Mouse (Mus musculus) brain, embryonic 18.5 days (tissue): ENCODE results near the gene E430018J23Rik.
A peak's percentile ranks its signal among the peaks of the same experiment; 100 is the strongest.
"Not testable (repeated sequence)": the region's sequence is repeated elsewhere in the genome, so short reads cannot be mapped to it uniquely, and the experiment has no call there.

ENCODE experiments used
- DNase-seq: peaks from one replicate; pipeline ENCODE4 v3.0.0-alpha.2; 2012; ENCODE audit warnings: low read depth, low spot score

E430018J23Rik gene

DNA sequence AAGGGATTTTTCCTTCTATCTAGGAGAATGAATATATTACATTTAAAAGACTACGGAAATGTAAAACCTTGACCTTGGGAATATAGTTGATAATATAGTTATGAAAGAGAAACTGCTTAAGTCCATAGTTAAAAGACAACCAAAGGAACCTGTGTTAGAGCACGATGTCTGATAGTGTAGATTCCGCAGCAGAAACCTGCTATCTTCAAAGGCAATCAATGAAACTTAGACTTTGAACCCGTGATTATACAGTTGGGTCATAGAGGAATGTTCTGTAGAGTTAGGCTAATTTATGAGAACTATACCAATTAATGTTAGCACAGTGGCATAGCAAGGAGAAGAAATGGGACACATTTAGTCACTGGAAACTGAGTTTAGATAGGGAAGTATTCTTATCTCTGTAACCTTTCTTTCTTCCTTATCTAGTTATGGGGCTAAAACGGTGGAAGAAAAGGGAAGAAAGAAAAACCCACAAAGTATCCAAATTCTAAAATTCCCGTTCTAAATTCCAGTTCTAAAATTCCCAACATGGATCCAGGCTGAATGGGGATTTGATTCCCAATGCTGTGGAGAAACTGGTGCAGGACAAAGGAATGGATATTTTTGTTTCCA lies 15.0 kb downstream of the E430018J23Rik start:
- DNase-seq = no peak

DNA sequence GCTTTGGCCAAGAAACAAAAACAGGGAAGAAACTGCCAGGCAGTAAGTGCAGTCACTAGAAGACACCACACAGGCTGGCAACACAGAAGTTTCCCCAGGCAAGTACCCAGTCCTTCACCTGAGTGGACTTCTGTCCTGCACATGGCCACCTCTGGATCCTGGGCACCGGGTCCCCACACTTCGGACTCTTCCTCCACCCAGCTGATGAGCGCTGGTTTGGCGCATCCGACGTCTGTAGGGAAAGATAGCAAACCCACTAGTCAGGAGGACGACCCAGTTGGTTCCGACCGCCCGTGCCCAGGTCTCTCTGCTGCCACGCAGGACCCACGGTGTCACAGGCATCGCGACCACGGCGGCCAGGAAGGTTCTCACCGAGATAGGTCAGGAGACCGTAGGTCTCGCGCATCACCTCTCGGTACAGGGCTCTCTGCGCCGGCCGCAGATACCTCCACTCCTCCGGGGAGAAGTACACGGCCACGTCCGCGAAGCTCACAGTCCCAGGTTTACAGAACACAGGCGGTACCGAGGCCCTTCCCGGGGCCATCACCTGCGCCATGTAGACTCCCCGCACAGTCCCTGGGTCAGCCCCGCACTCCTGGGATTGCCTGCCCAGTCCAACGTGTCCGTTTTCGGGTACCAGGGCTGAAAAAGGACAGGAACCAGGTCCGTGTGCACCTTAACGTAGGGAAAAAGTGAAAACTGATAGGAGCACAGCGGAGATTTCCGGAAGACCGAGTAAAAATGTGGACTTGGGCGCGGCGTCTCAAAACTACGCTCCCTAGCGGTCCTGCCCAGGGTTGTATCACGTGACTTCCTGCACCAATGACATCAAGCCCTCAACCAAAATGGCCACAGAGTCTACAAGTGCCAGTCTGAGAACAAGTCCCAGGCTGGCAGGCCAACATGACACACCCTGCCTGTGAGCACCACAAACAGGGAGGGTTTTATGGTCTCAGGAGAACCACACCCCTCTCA lies 17.9 kb downstream of the E430018J23Rik start, which contains the start of gene Zfp747:
Gene Zfp747 (minus strand): TSS at position 780 of the 975 bp plus-strand sequence.
- peak; percentile 78 for DNase-seq

GRCm38 (mm10) chr7:127371870-127372269 lies 21.6 kb downstream of the E430018J23Rik start:
- not testable (repeated sequence) for DNase-seq

DNA sequence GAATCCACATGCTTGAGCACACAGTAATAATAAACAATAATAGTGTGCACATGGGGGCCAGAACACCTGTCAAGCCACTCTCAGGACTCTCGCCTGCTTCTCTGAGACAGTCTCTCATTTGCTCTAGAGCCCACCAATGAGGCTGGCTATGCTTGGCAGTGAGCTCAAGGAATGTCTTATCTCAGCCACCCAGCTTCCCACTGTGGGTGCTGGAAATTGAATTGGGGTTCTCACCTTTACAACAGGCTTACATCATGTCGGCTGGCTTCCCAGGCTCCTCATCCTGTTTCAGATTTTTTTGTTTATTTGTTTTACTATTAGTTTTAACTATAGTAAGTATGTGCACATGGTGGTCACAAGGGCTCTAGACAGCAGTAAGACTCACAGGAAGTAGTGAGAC lies 22.2 kb downstream of the E430018J23Rik start:
- no peak for DNase-seq

DNA sequence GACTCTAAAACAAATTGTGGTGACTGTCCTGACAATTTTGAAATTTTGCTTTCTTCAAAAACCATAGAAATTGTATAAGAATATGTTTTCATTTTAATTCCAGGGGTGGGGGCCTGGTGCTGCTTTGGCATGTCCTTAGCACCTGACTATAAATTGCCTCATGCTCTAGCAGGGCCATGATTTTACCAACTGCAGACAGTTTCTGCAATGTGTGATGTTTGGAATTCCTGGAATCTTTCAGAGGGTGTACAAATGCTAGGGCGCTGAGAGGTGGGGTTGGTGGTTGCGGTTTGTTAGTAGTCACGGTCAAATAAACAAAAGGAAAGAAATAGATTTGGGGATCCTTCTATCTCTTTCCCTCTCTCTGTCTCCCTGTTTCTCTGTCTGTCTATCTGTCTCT lies 27.2 kb downstream of the E430018J23Rik start:
- DNase-seq = no peak

- no peak for DNase-seq
These were observed 29.3 kb downstream of the E430018J23Rik start for GRCm38 (mm10) chr7:127364166-127364565.

GRCm38 (mm10) chr7:127363475-127363921 lies 29.9 kb downstream of the E430018J23Rik start:
- DNase-seq = no peak

- DNase-seq = not testable (repeated sequence)
These were observed 31.0 kb downstream of the E430018J23Rik start for GRCm38 (mm10) chr7:127362418-127362817.

GRCm38 (mm10) chr7:127361449-127361848 lies 32.0 kb downstream of the E430018J23Rik start:
- no peak for DNase-seq

DNA sequence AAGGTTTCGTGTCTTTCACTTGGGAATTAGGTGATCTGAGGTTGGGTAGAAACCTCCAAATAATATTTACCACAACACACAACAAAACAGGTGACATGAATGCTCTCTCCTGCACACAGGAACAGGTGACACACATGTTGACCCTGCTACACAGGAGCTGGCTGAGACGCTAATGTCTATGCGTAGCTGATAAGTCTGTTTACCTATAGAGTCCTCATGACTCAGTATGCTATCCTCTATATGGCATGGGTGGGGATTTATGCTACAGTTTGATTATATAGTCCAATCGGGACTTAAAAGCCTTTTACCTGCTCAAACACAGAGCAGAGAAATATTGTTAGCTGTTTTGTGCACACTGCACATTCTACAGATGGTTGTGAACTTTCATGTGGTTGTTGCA lies 33.2 kb downstream of the E430018J23Rik start:
- DNase-seq = no peak

- no peak for DNase-seq
These were observed 35.0 kb downstream of the E430018J23Rik start for GRCm38 (mm10) chr7:127358472-127358871.

GRCm38 (mm10) chr7:127357871-127358270 lies 35.6 kb downstream of the E430018J23Rik start:
- no peak for DNase-seq

DNA sequence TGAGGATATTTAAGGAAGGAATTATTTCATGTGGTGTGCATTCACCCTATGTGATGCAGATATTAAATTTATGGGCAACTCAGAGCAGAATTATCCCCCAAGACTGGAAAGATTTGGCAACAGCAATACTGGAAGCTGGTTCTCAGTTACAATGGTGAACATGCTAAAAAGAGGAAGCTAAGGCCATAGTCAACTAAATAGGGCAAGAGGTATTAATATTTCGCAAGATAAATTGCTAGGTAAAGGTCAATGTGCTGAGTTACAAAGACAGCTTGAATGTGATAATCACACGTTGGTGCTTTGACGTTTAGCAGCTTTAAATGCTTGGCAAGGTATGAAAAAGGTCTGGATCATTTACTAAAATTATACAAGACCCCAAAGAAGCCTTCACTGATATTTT lies 37.6 kb downstream of the E430018J23Rik start:
- DNase-seq = no peak

- no peak for DNase-seq
These were observed 42.0 kb downstream of the E430018J23Rik start for GRCm38 (mm10) chr7:127351230-127352004.

GRCm38 (mm10) chr7:127346676-127347075 lies 46.8 kb downstream of the E430018J23Rik start:
- DNase-seq = no peak

DNA sequence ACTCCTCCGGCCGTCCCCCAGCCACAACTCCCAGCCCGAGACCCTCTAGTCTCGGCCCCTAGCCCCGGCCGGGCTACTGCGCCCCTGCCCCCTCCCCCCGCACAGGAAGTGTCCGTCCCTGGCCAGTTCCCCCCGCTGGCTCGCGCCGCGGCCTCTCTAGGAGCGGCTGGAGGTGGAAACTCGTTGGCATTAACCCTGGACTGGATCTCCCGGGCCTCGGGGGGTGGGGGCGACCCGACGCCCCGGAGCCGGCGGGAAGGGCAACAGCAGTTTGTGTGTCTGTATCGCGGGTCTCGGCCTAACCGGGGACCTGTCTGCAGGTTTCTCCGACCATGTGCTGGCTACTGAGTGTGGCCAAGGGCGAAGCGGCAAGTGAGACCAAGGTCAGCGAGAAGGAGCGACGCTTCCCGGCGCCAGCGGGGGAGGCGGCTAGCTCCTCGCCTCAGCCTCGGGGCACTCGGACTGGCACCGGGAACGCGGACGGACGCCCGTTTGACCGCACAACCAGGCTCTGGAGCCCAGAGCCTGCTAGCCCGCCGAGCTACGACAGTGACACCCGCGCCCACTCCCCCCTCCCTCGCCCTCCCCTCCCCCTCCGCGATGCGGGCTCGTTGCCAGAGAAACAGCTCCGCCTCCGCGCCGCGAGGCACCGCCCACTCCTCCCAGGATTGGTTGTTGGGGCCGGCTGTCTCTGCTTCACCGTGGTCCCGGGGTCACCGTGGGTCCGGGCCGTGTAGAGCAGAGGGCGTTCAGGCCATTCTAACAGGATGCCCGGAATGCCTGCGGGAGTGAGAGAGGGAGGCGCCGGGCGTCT lies 47.7 kb downstream of the E430018J23Rik start, which contains the start of gene Zfp768:
Gene Zfp768 (minus strand): TSS at position 78 of the 814 bp plus-strand sequence.
- DNase-seq = peak; percentile 70

DNA sequence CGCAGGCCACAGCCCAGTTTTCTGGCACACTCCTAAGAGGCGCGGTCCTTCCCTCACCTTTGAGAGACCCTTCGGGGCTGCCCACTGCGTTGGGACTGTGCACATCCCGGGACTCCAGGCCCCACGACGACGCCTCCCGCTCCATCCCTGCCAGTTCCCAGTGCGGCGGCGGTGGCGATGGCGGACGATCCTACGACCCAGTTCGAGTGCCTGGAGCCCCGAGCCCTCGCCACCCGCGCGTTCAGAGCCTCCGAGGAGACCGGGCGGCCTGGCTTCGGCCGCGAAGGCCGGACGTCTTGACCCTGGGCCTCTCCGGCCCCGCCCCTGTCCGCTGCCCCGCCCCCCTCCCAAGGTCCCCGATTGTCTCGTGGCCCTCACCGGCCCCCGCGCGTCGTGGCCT lies 48.3 kb downstream of the E430018J23Rik start:
- DNase-seq = no peak

DNA sequence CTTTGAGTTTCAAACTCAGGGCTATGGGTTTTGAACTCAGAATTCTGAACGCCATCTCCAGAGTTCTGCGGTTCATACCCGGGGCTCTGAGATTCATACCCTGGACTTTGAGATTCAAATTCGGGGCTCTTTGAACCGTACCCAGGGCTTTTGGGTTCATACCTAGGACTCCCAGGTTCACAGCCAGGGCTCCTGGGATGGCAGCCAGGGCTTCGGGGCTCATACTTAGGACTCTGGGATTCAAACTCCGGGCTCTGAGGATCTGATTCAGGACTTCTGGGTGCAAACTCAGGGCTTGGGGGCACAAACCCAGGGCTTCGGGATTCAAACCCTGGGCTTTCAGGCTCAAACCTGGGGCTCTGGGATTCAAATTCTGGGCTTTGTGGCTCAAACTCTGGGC lies 49.1 kb downstream of the E430018J23Rik start:
- no peak for DNase-seq

- no peak for DNase-seq
These were observed 49.9 kb downstream of the E430018J23Rik start for GRCm38 (mm10) chr7:127343351-127344019.

DNA sequence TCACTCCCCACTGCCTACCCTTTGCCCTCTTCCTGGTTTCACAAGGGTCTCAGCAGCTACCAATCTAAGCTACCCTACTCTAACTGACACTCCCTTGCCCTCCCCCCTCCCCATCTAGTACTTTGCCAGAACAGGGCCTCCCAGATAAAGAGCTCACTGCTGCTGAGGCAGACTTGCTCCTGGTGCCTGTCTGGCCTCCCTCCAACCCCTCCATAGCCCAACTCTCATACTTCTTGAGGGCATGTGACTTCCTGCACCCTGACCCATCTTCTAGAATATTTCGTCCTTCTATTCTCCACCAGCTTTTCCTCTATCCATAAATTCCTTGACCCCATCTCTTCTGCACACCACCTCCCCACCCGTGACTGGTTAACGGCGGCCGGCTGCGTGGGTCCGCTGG lies 50.5 kb downstream of the E430018J23Rik start:
- no peak for DNase-seq
